Mouse (Mus musculus): Measurements from ENCODE around the gene Hoxd4. TPM values are rescaled to one million over a fixed set of nuclear protein-coding genes. Genes with fewer than 3 reads are reported as not detected.

Gene Hoxd4
- polyA plus RNA-seq, 1 experiment from 2014 or later = not detected

DNA sequence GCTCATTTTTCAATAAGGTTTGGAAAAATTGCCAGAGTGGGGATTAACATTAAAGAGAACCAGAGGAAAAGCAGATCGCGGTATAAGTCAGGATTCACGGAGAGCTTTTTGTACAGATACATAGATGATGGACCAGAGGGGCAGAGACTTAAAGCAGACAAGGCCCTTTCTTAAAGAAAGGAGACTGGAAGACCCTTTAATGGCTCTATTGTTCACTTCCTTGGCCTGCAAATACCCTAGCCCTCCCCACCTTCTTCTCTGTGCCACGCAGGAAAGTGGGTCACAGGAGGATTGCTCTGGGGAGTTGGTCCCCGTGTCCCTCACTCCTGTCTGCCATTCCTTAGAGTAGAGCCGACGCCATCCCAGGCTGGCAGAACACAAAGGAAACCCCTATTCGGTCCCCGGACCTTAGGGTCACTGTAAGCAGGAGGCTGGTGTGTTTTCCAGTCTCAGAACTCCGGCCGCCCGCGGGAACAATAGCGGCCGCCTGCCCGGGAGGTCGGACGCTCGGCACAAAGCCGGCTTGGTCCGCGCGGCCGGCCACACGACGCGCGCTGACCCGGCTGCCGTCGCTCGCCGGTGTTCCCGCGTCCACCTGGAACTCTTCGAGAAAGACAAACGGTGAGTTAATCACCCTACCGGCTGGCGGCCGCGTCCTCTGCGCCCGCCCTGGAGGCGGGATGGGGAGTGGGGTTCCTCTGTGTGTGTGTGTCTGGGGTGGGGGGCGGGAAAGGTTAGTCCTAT lies 40.9 kb downstream of the Hoxd4 start:
- 1% methylated on average over 45 of the region's 45 CpGs for WGBS
- H3K9me3 ChIP-seq (replicated peaks; ENCODE audit: control insufficient read depth, low read length, poor library complexity, severe bottlenecking) = 0 out of 2 replicates have a peak, but pooled peaks cover 3% of the 10 kb centered on the region
- H3K36me3 ChIP-seq (ENCODE audit: control insufficient read depth, insufficient read depth, low read length) = no peaks in the 10 kb centered on the region
- H3K4me3 ChIP-seq (ENCODE audit: low read depth, low read length) = 0 out of 2 replicates have a peak overlapping the region, but pooled peaks have one; percentile 12
- peaks cover 73% of the 10 kb centered on the region for H3K27me3 ChIP-seq (ENCODE audit: control insufficient read depth, insufficient read depth, low read depth, low read length)
- no peak for ATAC-seq
- H3K4me1 ChIP-seq (ENCODE audit: control insufficient read depth, insufficient read depth, low read length) = peaks cover 8% of the 10 kb centered on the region; the same call in 1 of the 2 replicates
- no peak overlapping the region for H3K27ac ChIP-seq (ENCODE audit: low read length)
- H3K9ac ChIP-seq (ENCODE audit: low read depth, low read length) = no peak overlapping the region
- peak overlapping the region; percentile 18; the same call in 1 of the 2 replicates for H3K4me2 ChIP-seq (ENCODE audit: low read length)

DNA sequence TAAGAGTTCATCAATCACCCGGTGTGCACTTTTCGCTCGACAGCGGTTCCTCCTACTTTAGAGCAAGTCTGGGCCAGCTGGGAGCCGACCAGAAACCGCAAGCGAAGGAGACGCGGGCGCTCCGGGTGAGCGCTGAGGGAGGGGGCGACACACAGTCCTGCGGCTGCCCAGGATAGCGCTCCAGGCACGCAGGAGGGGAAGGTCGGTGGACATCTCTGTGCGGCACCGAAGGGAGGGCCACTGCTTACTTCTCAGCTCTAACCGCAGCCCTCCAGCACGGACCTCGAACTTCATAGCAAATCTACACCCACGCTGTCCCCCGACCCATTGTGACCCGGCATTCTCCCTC lies 41.4 kb downstream of the Hoxd4 start:
- peak overlapping the region; percentile 18; the same call in 1 of the 2 replicates for H3K4me2 ChIP-seq (ENCODE audit: low read length)
- peaks cover 75% of the 10 kb centered on the region for H3K27me3 ChIP-seq (ENCODE audit: control insufficient read depth, insufficient read depth, low read depth, low read length)
- H3K9ac ChIP-seq (ENCODE audit: low read depth, low read length) = no peak overlapping the region
- WGBS = 2% methylated on average over 22 of the region's 25 CpGs
- H3K27ac ChIP-seq (ENCODE audit: low read length) = no peak overlapping the region
- H3K36me3 ChIP-seq (ENCODE audit: control insufficient read depth, insufficient read depth, low read length) = no peaks in the 10 kb centered on the region
- peaks cover 8% of the 10 kb centered on the region; the same call in 1 of the 2 replicates for H3K4me1 ChIP-seq (ENCODE audit: control insufficient read depth, insufficient read depth, low read length)
- ATAC-seq = no peak
- 0 out of 2 replicates have a peak, but pooled peaks cover 3% of the 10 kb centered on the region for H3K9me3 ChIP-seq (replicated peaks; ENCODE audit: control insufficient read depth, low read length, poor library complexity, severe bottlenecking)
- H3K4me3 ChIP-seq (ENCODE audit: low read depth, low read length) = 0 out of 2 replicates have a peak overlapping the region, but pooled peaks have one; percentile 12

DNA sequence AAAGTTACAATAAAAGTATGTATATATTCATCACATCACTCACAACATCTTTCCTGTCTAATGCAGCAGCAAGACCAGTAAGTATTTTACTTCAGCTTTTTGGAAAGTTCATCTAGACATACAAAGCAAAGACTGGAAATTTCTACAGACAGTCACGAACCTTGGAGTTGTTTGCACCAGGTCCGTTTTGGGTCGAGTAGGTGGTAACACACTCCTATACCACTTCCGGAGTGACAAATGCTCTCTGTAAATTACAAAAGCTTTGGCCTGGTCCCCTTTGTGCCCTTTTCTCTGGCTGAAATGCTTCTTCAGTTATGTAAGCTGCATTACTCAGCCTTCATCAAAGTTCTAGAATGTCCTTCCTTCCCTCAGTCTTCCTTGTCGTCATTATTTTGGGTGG lies 42.0 kb downstream of the Hoxd4 start:
- Histone ChIP-seq H3K4me2 (ENCODE audit: low read length) (no peak overlapping the region), H3K9ac (ENCODE audit: low read depth, low read length) (no peak overlapping the region), H3K27me3 (ENCODE audit: control insufficient read depth, insufficient read depth, low read depth, low read length) (peaks cover 80% of the 10 kb centered on the region), H3K4me1 (ENCODE audit: control insufficient read depth, insufficient read depth, low read length) (peaks cover 8% of the 10 kb centered on the region; the same call in 1 of the 2 replicates), H3K27ac (ENCODE audit: low read length) (no peak overlapping the region), H3K9me3 (replicated peaks; ENCODE audit: control insufficient read depth, low read length, poor library complexity, severe bottlenecking) (0 out of 2 replicates have a peak, but pooled peaks cover 3% of the 10 kb centered on the region), H3K4me3 (ENCODE audit: low read depth, low read length) (no peak overlapping the region), H3K36me3 (ENCODE audit: control insufficient read depth, insufficient read depth, low read length) (no peaks in the 10 kb centered on the region)
- WGBS = 15% methylated on average over 5 of the region's 5 CpGs
- ATAC-seq = no peak

DNA sequence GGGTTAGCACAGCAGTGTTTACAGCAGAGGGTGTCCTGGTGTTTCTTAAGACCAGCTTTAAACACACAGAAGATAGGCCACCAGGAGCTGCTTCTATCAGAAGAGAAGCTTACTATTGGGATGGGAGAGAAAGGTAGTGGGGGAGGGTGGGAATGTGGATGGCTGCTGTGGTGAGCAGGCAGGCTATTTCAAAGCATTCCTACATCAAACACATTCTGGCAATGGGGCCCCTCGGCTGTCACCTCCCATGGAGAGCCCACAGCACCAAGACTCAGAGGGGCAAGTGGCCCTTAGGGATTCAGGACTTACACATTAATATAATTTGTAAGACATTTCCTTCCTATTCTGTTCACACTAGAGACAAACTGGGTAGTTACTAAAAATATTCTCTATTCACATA lies 48.4 kb downstream of the Hoxd4 start:
- Histone ChIP-seq H3K27ac (ENCODE audit: low read length) (no peak overlapping the region), H3K4me1 (ENCODE audit: control insufficient read depth, insufficient read depth, low read length) (peaks cover 14% of the 10 kb centered on the region), H3K27me3 (ENCODE audit: control insufficient read depth, insufficient read depth, low read depth, low read length) (peaks cover 85% of the 10 kb centered on the region), H3K9me3 (replicated peaks; ENCODE audit: control insufficient read depth, low read length, poor library complexity, severe bottlenecking) (0 out of 2 replicates have a peak, but pooled peaks cover 3% of the 10 kb centered on the region), H3K36me3 (ENCODE audit: control insufficient read depth, insufficient read depth, low read length) (no peaks in the 10 kb centered on the region), H3K4me2 (ENCODE audit: low read length) (no peak overlapping the region), H3K9ac (ENCODE audit: low read depth, low read length) (no peak overlapping the region), H3K4me3 (ENCODE audit: low read depth, low read length) (no peak overlapping the region)
- ATAC-seq = no peak
- 4% methylated on average over 1 of the region's 1 CpGs for WGBS

DNA sequence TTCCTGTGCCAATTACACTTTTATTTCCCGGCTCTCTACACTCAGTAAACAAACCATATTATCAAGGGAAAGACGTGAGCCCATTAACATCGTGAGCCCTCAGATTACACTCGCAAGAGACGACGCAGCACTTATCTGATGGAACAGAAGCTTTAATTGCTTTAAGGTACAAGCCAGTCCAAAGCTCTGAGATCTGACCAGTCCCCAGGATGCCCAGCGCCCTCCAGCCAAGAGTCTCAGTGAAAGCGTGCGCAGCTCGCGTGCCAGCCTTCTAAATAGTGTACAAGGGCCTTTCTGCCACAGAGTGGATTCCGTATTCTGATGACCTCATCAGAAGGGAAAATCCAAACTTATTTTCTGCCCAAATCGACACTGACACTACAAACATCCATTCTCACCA lies 50.2 kb downstream of the Hoxd4 start:
- no peak overlapping the region for H3K27ac ChIP-seq (ENCODE audit: low read length)
- WGBS = 5% methylated on average over 13 of the region's 13 CpGs
- H3K4me1 ChIP-seq (ENCODE audit: control insufficient read depth, insufficient read depth, low read length) = peaks cover 14% of the 10 kb centered on the region
- H3K27me3 ChIP-seq (ENCODE audit: control insufficient read depth, insufficient read depth, low read depth, low read length) = peaks cover 85% of the 10 kb centered on the region
- no peak overlapping the region for H3K4me2 ChIP-seq (ENCODE audit: low read length)
- no peak overlapping the region for H3K9ac ChIP-seq (ENCODE audit: low read depth, low read length)
- no peaks in the 10 kb centered on the region for H3K9me3 ChIP-seq (replicated peaks; ENCODE audit: control insufficient read depth, low read length, poor library complexity, severe bottlenecking)
- H3K4me3 ChIP-seq (ENCODE audit: low read depth, low read length) = no peak overlapping the region
- no peaks in the 10 kb centered on the region for H3K36me3 ChIP-seq (ENCODE audit: control insufficient read depth, insufficient read depth, low read length)
- no peak for ATAC-seq

DNA sequence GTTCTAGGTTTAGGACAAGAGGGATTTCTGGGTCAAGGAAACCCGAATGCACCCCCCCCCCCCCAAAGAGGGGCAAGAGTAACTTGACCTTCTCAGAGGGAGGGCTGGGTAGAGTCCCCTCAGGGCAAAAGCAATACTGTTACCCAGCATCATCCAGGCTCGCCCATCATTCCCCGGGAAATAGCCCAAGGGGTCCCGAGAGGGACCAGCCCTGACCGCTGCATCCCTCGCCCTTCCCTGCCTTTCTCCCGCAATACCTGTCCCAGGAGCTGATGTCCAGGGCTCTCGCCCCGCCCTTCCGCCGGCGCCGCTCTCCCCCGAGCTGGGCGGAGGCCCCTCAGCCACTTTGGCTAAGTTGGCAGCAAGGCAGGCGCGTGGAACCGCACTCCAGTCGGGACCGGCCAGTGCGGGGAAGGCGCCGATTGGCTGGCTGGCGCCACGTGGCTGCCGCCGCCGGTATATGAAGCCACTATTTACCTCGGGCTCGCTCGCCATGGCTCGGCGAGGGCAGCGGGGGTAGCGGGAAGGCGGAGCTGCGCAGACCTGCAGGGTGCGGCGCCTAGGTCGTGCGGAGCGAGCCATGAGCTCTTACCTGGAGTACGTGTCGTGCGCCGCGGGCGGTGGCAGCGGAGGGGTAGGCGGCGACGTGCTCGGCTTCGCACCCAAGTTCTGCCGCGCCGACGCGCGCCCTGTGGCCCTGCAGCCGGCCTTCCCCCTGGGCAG lies 51.0 kb downstream of the Hoxd4 start, which contains the start of gene Hoxd1:
Gene Hoxd1 (plus strand): TSS at position 459 of the 723 bp plus-strand sequence.
- H3K4me3 ChIP-seq (ENCODE audit: low read depth, low read length) = peak within 1 kb of the TSS; percentile 44
- under 1% methylated on average over 61 of the region's 61 CpGs for WGBS
- peaks cover 14% of the 10 kb centered on the region for H3K4me1 ChIP-seq (ENCODE audit: control insufficient read depth, insufficient read depth, low read length)
- H3K9me3 ChIP-seq (replicated peaks; ENCODE audit: control insufficient read depth, low read length, poor library complexity, severe bottlenecking) = no peaks in the 10 kb centered on the region
- H3K36me3 ChIP-seq (ENCODE audit: control insufficient read depth, insufficient read depth, low read length) = no peaks in the 10 kb centered on the region
- peak within 1 kb of the TSS; percentile 10; the same call in 1 of the 2 replicates for H3K9ac ChIP-seq (ENCODE audit: low read depth, low read length)
- peak; percentile 71 for ATAC-seq
- H3K27me3 ChIP-seq (ENCODE audit: control insufficient read depth, insufficient read depth, low read depth, low read length) = peaks cover 82% of the 10 kb centered on the region
- H3K4me2 ChIP-seq (ENCODE audit: low read length) = peak within 1 kb of the TSS; percentile 82
- H3K27ac ChIP-seq (ENCODE audit: low read length) = no peak within 1 kb of the TSS

DNA sequence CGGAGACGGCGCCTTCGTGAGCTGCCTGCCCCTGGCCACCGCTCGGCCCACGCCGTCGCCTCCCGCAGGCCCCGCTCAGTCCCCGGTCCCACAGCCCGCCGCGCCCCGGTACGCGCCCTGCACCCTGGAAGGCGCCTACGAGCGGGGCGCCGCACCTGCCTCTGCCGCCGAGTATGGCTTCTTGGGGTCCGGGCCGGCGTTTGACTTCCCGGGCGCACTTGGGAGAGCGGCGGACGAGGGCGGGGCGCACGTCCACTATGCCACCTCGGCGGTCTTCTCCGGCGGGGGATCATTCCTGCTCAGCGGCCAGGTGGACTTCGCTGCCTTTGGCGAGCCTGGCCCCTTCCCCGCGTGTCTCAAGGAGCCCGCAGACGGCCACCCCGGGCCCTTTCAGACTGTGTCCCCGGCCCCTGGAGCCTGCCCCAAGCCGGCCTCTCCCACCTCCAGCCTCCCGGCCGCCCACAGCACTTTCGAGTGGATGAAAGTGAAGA lies 51.6 kb downstream of the Hoxd4 start:
- Histone ChIP-seq H3K9ac (ENCODE audit: low read depth, low read length) (peak overlapping the region; percentile 10; the same call in 1 of the 2 replicates), H3K4me2 (ENCODE audit: low read length) (peak overlapping the region; percentile 82), H3K27ac (ENCODE audit: low read length) (no peak overlapping the region), H3K9me3 (replicated peaks; ENCODE audit: control insufficient read depth, low read length, poor library complexity, severe bottlenecking) (no peaks in the 10 kb centered on the region), H3K4me1 (ENCODE audit: control insufficient read depth, insufficient read depth, low read length) (peaks cover 14% of the 10 kb centered on the region), H3K4me3 (ENCODE audit: low read depth, low read length) (peak overlapping the region; percentile 44), H3K36me3 (ENCODE audit: control insufficient read depth, insufficient read depth, low read length) (no peaks in the 10 kb centered on the region), H3K27me3 (ENCODE audit: control insufficient read depth, insufficient read depth, low read depth, low read length) (peaks cover 75% of the 10 kb centered on the region)
- ATAC-seq = no peak
- WGBS = 1% methylated on average over 42 of the region's 53 CpGs

DNA sequence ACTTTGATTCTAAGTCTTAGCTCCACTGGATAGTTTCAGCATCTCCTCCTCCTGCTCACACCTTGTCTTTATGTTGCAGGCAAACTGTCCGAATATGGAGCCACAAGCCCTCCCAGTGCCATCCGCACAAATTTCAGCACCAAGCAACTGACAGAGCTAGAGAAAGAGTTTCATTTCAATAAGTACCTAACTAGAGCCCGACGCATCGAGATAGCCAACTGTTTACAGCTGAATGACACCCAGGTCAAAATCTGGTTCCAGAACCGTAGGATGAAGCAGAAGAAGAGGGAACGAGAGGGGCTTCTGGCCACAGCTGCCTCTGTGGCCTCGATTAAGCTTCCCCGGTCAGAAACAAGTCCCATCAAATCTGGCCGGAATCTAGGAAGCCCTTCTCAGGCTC lies 52.2 kb downstream of the Hoxd4 start:
- ATAC-seq = no peak
- no peak overlapping the region for H3K4me2 ChIP-seq (ENCODE audit: low read length)
- 54% methylated on average over 10 of the region's 10 CpGs for WGBS

More for the DNA sequence above, 52.2 kb downstream of the Hoxd4 start:
- H3K9ac ChIP-seq (ENCODE audit: low read depth, low read length) = no peak overlapping the region
- no peak overlapping the region for H3K4me3 ChIP-seq (ENCODE audit: low read depth, low read length)
- no peaks in the 10 kb centered on the region for H3K36me3 ChIP-seq (ENCODE audit: control insufficient read depth, insufficient read depth, low read length)
- peaks cover 73% of the 10 kb centered on the region for H3K27me3 ChIP-seq (ENCODE audit: control insufficient read depth, insufficient read depth, low read depth, low read length)
- H3K27ac ChIP-seq (ENCODE audit: low read length) = no peak overlapping the region
- H3K9me3 ChIP-seq (replicated peaks; ENCODE audit: control insufficient read depth, low read length, poor library complexity, severe bottlenecking) = no peaks in the 10 kb centered on the region
- peaks cover 14% of the 10 kb centered on the region for H3K4me1 ChIP-seq (ENCODE audit: control insufficient read depth, insufficient read depth, low read length)

Measured in midbrain, embryonic 16.5 days (tissue).